Mouse (Mus musculus): ENCODE measurements around the gene Tmem132b.
"Not testable (repeated sequence)": the region's sequence is repeated elsewhere in the genome, so short reads cannot be mapped to it uniquely, and the experiment has no call there.

- TF ChIP-seq POLR2A (IDR thresholded peaks at IDR 0.05; ENCODE audit: borderline replicate concordance, low read depth, low read length); CTCF (IDR thresholded peaks at IDR 0.05; ENCODE audit: low read depth, low read length): not testable (repeated sequence)
Measured at GRCm38 (mm10) chr5:125488953-125489352, 42.6 kb upstream of the Tmem132b start.

All from bone marrow macrophage, adult 2 months (primary cell).